Mouse (Mus musculus) left cerebral cortex, postnatal 36 days (tissue): ENCODE measurements at regions not wholly inside any gene's neighbourhood (a gene's known extent, or its start where the extent isn't known, plus 50 kb on each side); places are given as distances from the start of the nearest gene placed in this dataset.

ENCODE experiments used
- DNase-seq, 2 experiments: peaks; one replicate each; pipeline ENCODE4 v3.0.0; 2021 to 2022; ENCODE audit warnings: low spot score in 2 of 2, mixed read lengths in 1 of 2
- intact Hi-C: fragments of 180-260 bp; cut with DNase I; formaldehyde crosslinking; loops from one replicate; pipeline ENCODE4 v1.15.1; 2025

- DNase-seq: no peak
These were observed 101.3 kb upstream of the A26c2 start for GRCm38 (mm10) chr7:62924585-62925331.

GRCm38 (mm10) chr7:62922246-62922645 is 98.8 kb upstream of the A26c2 start:
- intact Hi-C loops: loop anchor here (5.0 to 10.0 kb wide), 2 partner anchors 290 to 753 kb away; partner anchors contain the start of gene Chrna7
- peak; percentile 10 to 26 for DNase-seq

More at GRCm38 (mm10) chr7:62924585-62925331, 101.3 kb upstream of the A26c2 start:
- intact Hi-C loops: loop anchor here (1.0 to 10.0 kb wide), 3 partner anchors 288 to 750 kb away; partner anchors contain the start of gene Chrna7

GRCm38 (mm10) chr7:62894337-62894736 is 70.9 kb upstream of the A26c2 start:
- intact Hi-C loops: no loop called here
- DNase-seq: no peak

- DNase-seq: no peak
- intact Hi-C loops: no loop called here
These were observed 53.6 kb upstream of the A26c2 start for GRCm38 (mm10) chr7:62877033-62877432.
